Mouse (Mus musculus) megakaryocyte, embryonic 14.5 days (primary cell): Measurements from ENCODE around the gene Cldn19.

ENCODE experiments used
- FLI1 ChIP-seq: IDR thresholded peaks from 2 replicates; pipeline ENCODE4 v1.6.1; 2012; ENCODE audit warnings: low read length, inconsistent platforms, mixed read lengths
- GATA1 ChIP-seq: IDR thresholded peaks from 3 replicates; pipeline ENCODE4 v1.6.1; 2012; ENCODE audit warnings: mixed read lengths, low read length, inconsistent platforms, borderline replicate concordance

DNA sequence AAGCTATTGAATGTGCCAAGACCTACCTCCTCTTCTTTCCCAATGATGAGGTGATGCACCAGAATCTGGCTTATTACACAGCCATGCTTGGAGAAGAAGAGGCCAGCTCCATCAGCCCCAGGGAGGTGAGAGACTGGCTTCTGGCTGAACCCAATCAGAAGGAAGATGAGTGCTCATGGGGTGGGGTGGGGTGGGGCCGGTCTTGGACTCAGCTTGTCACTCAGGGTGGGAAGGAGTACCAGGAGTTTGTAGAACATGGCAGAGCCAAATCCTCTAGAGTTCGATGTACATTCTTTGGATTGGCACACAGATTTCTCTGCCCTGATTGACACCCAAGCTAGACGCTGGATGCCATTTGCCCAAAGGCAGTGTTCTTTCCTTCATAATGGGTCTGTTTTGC, 16.6 kb upstream of the Cldn19 start:
- TF ChIP-seq GATA1, result no peak
- no peak for TF ChIP-seq FLI1
